Mouse (Mus musculus): ENCODE measurements around the gene Cmss1.

- TF ChIP-seq CTCF (IDR thresholded peaks at IDR 0.05; ENCODE audit: insufficient read depth, low read depth, low read length): no peak
- TF ChIP-seq POLR2A (IDR thresholded peaks at IDR 0.05; ENCODE audit: insufficient read depth, low read depth, low read length): no peak
Measured at GRCm38 (mm10) chr16:57465386-57465913, 141.2 kb downstream of the Cmss1 start.

Data from olfactory bulb, adult 2 months (tissue).